Mouse (Mus musculus): ENCODE data around the gene Sobp. TPM values are rescaled to one million over a fixed set of nuclear protein-coding genes. Genes with fewer than 3 reads are reported as not detected.

Gene Sobp
- polyA plus RNA-seq, 1 experiment from 2014 or later, result 2.1 TPM

GRCm38 (mm10) chr10:42953601-42954000 lies 220.7 kb downstream of the Sobp start:
- Histone ChIP-seq H3K27ac (no peak overlapping the region), H3K36me3 (no peaks in the 10 kb centered on the region), H3K27me3 (peaks cover 39% of the 10 kb centered on the region), H3K9ac (no peak overlapping the region), H3K9me3 (replicated peaks) (no peaks in the 10 kb centered on the region), H3K4me3 (replicated peaks) (no peak overlapping the region), H3K4me1 (peaks cover 35% of the 10 kb centered on the region), H3K4me2 (no peak overlapping the region)
- ATAC-seq (replicated peaks; ENCODE audit: low FRiP score), result no peak
- WGBS, result 74% methylated on average over 5 of the region's 5 CpGs

Other genes starting within 250 kb of the Sobp start
- gene 9030612E09Rik, start 174 bp upstream of the Sobp start, polyA plus RNA-seq (2015; fragmentation: Nextera tagmentation; extraction: Ambion mirVana), result 0.71 and 0.96 TPM in 2 replicates
- 14.5 and 15.3 TPM in 2 replicates for gene Pdss2, start 47.0 kb upstream of the Sobp start, polyA plus RNA-seq (2015; fragmentation: Nextera tagmentation; extraction: Ambion mirVana)

Data from kidney, embryonic 15.5 days (tissue).